Mouse (Mus musculus) hematopoietic stem cell, adult 5-6 weeks (primary cell): ENCODE data around the gene Ube2h. TPM values are rescaled to one million over a fixed set of nuclear protein-coding genes. Genes with fewer than 3 reads are reported as not detected.
"Not testable (repeated sequence)": the region's sequence is repeated elsewhere in the genome, so short reads cannot be mapped to it uniquely, and the experiment has no call there.

Experiments
- ATAC-seq, 2 experiments: fragments of 125-278 bp in 1 of 2; replicated peaks in 1 of 2; 2 replicates each; pipeline ENCODE4 v1.8.0; 2016 to 2017; ENCODE audit warnings: inconsistent platforms in 2 of 2, mild to moderate bottlenecking in 2 of 2, moderate number of reproducible peaks in 2 of 2, low read depth in 1 of 2, moderate TSS enrichment in 1 of 2; ENCODE audit not compliant: low FRiP score in 2 of 2, poor library complexity in 2 of 2, severe bottlenecking in 2 of 2, insufficient read depth in 1 of 2, low TSS enrichment in 1 of 2
- total RNA-seq: library from RNA; stranded (forward); fragments of 172-1452, 232-1000 nt; gene quantifications from 2 replicates; pipeline ENCODE4 v1.2.3, GENCODE M21; 2017

The Ube2h gene
- 20.3 and 25.7 TPM in 2 replicates for total RNA-seq

DNA sequence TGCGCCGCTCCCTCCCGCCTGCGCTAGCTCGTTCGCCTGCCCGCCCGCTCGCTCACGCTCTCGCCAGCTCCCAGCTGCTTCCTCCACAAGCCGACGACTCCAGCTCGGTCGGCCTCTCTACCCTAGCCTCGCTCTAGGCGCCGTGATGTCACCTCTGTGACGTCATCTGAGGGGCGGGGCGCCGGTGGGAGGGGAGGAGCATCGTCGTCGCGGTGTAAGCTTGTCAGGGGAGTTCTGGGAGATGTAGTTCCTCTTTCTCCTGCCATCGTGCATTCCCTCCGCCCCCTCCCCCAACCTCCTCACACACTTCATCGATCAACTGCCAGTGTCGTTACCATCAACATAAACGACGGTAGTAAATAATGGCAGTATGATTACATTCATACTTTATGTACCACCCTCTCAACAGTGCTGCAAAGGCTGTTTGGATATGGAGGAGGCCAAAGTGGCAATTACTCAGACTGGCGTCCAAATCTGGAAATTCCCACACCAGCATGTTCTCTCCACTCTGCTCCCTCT is at the start of gene Ube2h:
Ube2h (minus strand) TSS at position 141 of the 519 bp plus-strand sequence.
- peak; percentile 90 for ATAC-seq

- no peak for ATAC-seq
Observed at GRCm38 (mm10) chr6:30353661-30354060, 49.3 kb upstream of the Ube2h start.

DNA sequence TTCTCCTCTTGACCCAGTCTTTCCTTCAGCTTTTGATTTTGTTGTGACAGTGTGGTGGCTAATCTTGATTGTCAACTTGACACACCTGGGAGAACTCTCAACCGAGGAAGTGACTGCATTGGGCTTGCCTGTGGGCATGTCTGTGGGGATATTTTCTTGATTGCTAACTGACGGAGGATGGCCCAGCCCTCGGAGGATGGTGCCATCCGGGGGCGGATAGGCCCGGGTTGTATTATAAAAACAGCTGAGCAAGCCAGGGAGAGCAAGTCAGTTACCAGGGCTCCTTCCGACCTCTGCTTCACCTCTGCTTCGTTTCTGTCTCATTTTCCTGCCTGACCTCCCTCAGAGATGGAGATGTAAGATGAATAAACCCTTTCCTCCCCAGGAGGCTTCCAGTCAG is 48.4 kb upstream of the Ube2h start:
- no peak for ATAC-seq

DNA sequence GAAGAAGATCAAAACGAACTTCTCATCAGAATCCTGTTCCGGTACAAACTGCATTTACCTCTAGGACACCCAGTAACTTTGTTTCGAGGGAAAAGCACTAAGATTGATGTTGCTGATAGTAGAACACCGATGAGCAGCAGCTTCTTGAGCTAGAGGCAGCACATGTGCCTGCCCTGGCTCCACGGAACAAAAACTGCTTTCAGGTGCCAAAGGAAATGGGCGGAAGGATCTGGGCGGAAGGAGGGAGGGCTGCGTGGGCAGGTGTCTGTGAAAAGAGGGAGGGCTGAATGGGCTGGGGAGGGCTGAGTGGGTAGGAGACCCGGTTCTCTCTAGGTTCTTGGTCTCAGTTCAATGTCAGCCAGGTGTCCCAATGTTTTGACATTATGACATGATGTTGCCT is 47.0 kb upstream of the Ube2h start:
- no peak for ATAC-seq

DNA sequence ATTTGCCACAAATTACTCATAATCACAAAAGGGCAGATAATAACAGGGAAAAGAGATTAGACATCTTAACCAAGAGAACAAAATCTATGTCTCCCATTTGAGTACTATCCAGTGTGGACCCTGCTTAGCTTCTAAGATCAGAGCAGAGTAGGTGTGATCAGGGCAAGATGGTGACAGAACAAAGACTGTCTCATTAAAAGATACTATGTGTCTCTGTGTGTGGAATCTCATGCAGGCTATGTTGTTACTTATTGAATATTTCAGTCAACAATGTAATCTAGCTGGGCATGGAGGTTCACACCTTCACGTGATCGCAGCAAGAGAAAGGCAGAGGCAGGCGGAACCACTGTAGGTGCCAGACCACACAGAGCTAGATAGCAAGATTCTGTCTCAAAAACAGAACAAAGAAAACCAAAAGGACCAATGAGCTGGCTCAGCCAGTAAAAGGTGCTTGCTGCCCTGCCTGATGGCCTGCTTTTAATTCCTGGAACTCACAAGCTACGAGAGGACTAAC is 43.0 kb upstream of the Ube2h start:
- ATAC-seq: no peak

DNA sequence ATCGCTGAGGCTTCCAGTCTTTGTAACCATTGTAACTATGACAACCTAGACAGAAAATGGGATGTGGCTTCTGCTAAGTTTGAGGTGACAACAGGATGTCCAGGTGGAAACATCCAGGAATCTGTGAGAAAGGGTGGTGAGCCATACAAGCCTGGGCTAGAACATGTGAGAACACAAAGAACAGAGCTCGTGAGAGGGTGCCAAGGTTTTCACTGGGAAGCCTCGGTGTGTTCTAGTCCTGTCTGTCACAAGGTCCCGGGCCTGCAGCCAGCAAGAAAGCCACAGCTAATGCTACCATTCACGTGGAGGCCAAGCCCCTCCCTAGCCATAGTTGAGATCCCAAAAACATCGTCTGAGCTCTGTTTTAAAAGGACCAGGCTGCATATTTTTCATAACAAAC is 42.4 kb upstream of the Ube2h start:
- ATAC-seq: peak in 1 of 2 experiments; percentile 58; a peak in 3 of 4 replicates

DNA sequence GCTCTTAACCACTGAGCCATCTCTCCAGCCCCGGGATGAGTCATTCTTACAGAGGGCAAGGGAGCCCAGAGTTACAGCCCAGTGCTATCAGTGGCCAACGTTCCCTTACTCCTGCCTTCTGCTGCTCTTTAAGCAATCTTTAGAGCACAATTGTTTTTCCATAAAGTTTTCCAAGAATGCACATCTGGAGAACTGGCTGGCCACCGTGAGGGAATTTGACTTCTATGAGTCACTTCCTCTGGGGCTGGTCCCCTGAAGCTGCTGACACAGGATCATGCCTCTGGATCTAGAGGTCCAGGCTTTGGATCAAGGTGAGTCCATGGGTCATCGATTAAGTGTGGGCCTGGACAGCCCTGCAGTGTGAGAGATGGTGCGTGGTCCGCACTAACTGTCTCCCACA is 39.7 kb upstream of the Ube2h start:
- ATAC-seq: no peak

- no peak for ATAC-seq
Observed at GRCm38 (mm10) chr6:30340231-30340873, 36.0 kb upstream of the Ube2h start.

- ATAC-seq: peak; percentile 94 to 97
Observed at GRCm38 (mm10) chr6:30336912-30337311, 32.6 kb upstream of the Ube2h start.

DNA sequence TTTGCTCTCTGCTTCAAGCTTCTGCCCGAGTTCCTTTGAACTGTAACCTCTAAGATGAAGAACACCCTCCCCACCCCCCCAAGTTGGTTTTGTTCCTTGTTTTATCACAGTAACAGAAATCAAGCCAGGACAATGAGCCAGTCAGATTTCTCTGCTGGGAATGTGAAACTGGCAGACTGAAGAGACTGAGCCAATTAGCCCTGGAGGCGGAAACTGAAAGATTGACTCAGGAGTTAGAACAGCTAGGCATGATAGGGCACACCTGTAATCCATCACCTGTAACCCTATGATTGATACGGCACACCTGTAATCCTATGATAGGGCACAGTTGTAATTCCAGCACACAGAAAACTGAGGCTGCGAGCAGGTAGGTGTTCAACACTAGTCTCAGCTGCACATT is 27.9 kb upstream of the Ube2h start:
- ATAC-seq: no peak

GRCm38 (mm10) chr6:30330706-30331105 is 26.4 kb upstream of the Ube2h start:
- ATAC-seq: no peak

- ATAC-seq: peak; percentile 96 to 98
Observed at GRCm38 (mm10) chr6:30325932-30326501, 21.7 kb upstream of the Ube2h start.

DNA sequence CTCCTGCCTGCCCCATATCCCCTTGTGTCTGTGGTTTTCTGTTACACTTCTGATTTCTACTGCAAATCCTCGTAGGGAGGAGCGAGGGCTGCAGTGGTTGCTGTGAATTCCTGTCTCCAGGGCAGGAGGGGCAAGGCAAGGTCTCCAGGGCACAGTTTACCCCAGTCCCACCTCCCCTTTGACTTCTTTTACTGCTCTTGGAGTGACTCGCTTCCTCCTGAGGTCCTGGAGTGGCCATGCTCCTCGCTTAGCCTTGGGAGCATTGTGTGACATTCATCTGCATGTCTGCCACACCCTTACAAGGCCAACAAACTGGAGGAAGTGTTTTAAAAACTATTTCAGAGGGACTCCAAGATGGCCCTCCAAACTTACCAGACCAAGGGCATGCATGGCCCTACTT is 16.7 kb upstream of the Ube2h start:
- no peak for ATAC-seq

DNA sequence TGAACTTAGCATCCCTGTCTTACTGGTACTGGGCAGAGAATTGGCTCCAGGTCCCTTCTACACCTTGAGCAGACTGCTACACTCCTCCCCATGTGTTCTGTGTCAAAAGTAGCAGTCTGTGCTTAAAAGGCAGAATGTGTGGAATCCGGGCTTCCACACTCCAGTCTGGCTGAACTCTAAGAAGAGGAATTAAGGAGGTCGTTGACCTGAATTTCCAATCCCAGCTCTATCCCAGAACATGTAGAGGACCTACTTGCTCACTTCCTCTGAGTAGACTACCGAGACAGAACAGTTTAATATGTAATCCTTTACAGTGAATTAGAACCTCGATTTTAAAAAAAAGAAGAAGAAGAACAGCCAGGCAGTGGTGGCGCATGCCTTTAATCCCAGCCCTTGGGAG is 14.9 kb upstream of the Ube2h start:
- ATAC-seq: no peak

DNA sequence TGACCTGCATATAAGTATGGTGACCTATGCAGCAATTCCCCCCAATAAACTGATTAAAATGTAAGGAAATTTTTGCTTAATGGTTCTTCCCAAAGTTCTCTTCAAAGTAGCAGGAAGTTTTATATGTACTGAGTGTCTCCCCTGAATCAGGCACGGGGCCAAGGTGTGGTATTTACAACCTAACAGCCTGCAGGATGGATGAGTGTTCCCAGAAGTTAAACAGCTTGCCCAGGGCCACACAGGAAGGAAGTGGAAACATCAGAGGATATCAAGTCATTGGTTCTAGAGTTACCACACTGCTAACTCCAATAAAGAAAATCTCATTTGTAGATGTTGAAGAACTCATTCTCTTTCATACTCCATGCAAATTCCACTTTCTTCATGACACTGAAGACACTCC is 7.7 kb upstream of the Ube2h start:
- no peak for ATAC-seq

DNA sequence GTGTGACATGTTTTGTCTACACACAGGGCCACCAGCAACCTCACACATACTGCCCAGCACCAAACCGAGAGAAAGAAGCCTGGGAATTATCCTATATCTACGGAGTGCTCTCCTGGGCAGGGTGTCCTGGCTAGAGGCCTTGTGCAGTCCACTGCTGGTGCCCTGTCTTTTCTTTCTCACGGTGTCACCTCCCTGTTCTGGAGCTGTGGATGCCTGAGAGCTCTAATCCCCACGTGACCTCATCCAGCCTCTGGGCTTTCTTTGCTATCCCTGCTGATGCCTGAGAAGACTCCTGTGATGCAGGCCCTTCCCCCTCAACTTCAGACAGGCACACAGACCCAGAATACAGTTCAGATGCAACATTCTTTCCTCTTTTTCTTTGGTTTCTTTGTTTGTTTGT is 4.4 kb upstream of the Ube2h start:
- ATAC-seq: no peak

DNA sequence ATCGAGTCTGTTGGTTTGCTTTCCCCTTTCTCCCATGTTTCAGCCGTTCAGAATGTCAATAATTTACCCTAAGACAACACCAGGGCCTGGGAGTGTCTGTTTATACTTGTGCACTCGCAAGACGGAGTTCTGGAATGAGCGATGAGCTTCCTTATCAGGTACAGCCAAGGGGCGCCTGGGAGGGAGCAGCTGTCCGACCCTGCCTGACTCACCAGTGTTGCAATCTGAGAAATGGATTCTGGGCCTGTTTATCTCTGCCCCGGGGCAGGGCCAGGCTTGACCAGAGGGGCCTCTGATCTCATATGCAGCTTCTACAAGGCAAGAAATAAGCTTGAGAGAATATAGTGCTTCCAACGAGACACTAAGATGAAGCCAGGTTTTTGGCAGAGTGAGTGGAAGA is 3.4 kb upstream of the Ube2h start:
- ATAC-seq: no peak

GRCm38 (mm10) chr6:30303771-30304398 is 454 bp downstream of the Ube2h start:
- not testable (repeated sequence) for ATAC-seq
